Mouse (Mus musculus): ENCODE data around the gene Wdr95.

DNA sequence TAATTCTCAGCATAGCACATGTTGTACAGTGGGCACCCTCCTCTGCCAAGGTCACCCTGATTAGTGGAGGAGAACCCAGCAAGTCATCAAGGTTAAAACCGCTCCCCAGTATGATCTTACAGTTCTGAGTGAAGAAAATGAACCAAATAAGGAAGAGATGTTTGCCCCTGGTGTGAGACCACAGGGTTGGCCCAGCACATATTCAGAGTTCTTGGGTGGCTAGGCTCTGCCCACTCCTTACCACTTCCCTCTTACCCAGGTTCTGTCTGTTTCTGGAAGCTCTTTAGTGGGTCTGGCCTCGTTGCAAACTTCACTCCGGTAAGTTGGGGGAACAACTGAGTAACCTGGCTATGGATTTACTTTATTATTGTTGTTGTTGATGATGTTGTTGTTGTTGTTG is 65.7 kb downstream of the Wdr95 start:
- TF ChIP-seq EP300 (IDR thresholded peaks at IDR 0.05; ENCODE audit: insufficient read depth, low read depth, low read length): no peak
- TF ChIP-seq POLR2A (IDR thresholded peaks at IDR 0.05; ENCODE audit: insufficient read depth, low read length): no peak
- no peak for TF ChIP-seq CTCF (IDR thresholded peaks at IDR 0.05; ENCODE audit: low read depth, low read length)
